Mouse (Mus musculus): ENCODE results near the gene Iffo2.

GRCm38 (mm10) chr4:139511557-139511956, 18.8 kb upstream of the Iffo2 start:
- TF ChIP-seq POLR2A (IDR thresholded peaks at IDR 0.05; ENCODE audit: low read depth, low read length) (no peak), CTCF (conservative IDR thresholded peaks at IDR 0.05 in 1 of 2, IDR thresholded peaks at IDR 0.05 in 1 of 2; ENCODE audit: low read depth in 2 of 2, low read length in 2 of 2) (no peak), SIN3A (IDR thresholded peaks at IDR 0.05; ENCODE audit: low read length) (no peak), TBP (conservative IDR thresholded peaks at IDR 0.05; ENCODE audit: low read depth, low read length) (no peak), EP300 (IDR thresholded peaks at IDR 0.05; ENCODE audit: low read length) (no peak), KAT2A (IDR thresholded peaks at IDR 0.05; ENCODE audit: insufficient replicate concordance, low read length) (no peak), ZC3H11A (IDR thresholded peaks at IDR 0.05; ENCODE audit: low read depth, low read length) (no peak), ZKSCAN1 (IDR thresholded peaks at IDR 0.05; ENCODE audit: borderline replicate concordance, low read depth, low read length) (no peak), SMC3 (IDR thresholded peaks at IDR 0.05; ENCODE audit: low read depth, low read length) (no peak)
